Mouse (Mus musculus) retina, embryonic 14.5 days (tissue): Measurements from ENCODE around the gene Tgfbr3.

Experiments
- DNase-seq: peaks from one replicate; pipeline ENCODE4 v3.0.0-alpha.2; 2015; ENCODE audit warnings: low spot score

Tgfbr3 gene

GRCm38 (mm10) chr5:107109416-107109815 lies 180.0 kb downstream of the Tgfbr3 start:
- DNase-seq: no peak

- DNase-seq: no peak
Measured at GRCm38 (mm10) chr5:107106793-107107192, 182.6 kb downstream of the Tgfbr3 start.

GRCm38 (mm10) chr5:107106139-107106538 lies 183.3 kb downstream of the Tgfbr3 start:
- no peak for DNase-seq

GRCm38 (mm10) chr5:107103591-107103990 lies 185.8 kb downstream of the Tgfbr3 start:
- no peak for DNase-seq

- no peak for DNase-seq
Measured at GRCm38 (mm10) chr5:107102916-107103315, 186.5 kb downstream of the Tgfbr3 start.

GRCm38 (mm10) chr5:107101684-107102083 lies 187.7 kb downstream of the Tgfbr3 start:
- DNase-seq: no peak

- no peak for DNase-seq
Measured at GRCm38 (mm10) chr5:107101135-107101534, 188.3 kb downstream of the Tgfbr3 start.

GRCm38 (mm10) chr5:107099634-107100033 lies 189.8 kb downstream of the Tgfbr3 start:
- no peak for DNase-seq

- DNase-seq: no peak
Measured at GRCm38 (mm10) chr5:107099076-107099475, 190.4 kb downstream of the Tgfbr3 start.

GRCm38 (mm10) chr5:107098007-107098406 lies 191.4 kb downstream of the Tgfbr3 start:
- no peak for DNase-seq

- DNase-seq: no peak
Measured at GRCm38 (mm10) chr5:107097314-107097713, 192.1 kb downstream of the Tgfbr3 start.

- no peak for DNase-seq
Measured at GRCm38 (mm10) chr5:107094233-107094632, 195.2 kb downstream of the Tgfbr3 start.

GRCm38 (mm10) chr5:107093253-107093652 lies 196.2 kb downstream of the Tgfbr3 start:
- no peak for DNase-seq

GRCm38 (mm10) chr5:107092137-107092536 lies 197.3 kb downstream of the Tgfbr3 start:
- DNase-seq: no peak

- DNase-seq: no peak
Measured at GRCm38 (mm10) chr5:107089966-107090365, 199.5 kb downstream of the Tgfbr3 start.

- no peak for DNase-seq
Measured at GRCm38 (mm10) chr5:107087829-107088808, 201.3 kb downstream of the Tgfbr3 start.

- DNase-seq: no peak
Measured at GRCm38 (mm10) chr5:107087291-107087690, 202.1 kb downstream of the Tgfbr3 start.

- no peak for DNase-seq
Measured at GRCm38 (mm10) chr5:107086166-107086565, 203.3 kb downstream of the Tgfbr3 start.

- no peak for DNase-seq
Measured at GRCm38 (mm10) chr5:107084431-107084830, 205.0 kb downstream of the Tgfbr3 start.

GRCm38 (mm10) chr5:107082011-107082410 lies 207.4 kb downstream of the Tgfbr3 start:
- no peak for DNase-seq

- DNase-seq: no peak
Measured at GRCm38 (mm10) chr5:107080986-107081624, 208.3 kb downstream of the Tgfbr3 start.

GRCm38 (mm10) chr5:107079920-107080319 lies 209.5 kb downstream of the Tgfbr3 start:
- DNase-seq: no peak

- no peak for DNase-seq
Measured at GRCm38 (mm10) chr5:107079146-107079638, 210.2 kb downstream of the Tgfbr3 start.
